Mouse (Mus musculus) spleen, postnatal 10 days (tissue): ENCODE data around the gene Wnt7a.

Experiments used
- DNase-seq, 2 experiments: peaks; one replicate each; pipeline ENCODE4 v3.0.0; 2021 to 2022; ENCODE audit warnings: low spot score in 2 of 2

Wnt7a gene

DNA sequence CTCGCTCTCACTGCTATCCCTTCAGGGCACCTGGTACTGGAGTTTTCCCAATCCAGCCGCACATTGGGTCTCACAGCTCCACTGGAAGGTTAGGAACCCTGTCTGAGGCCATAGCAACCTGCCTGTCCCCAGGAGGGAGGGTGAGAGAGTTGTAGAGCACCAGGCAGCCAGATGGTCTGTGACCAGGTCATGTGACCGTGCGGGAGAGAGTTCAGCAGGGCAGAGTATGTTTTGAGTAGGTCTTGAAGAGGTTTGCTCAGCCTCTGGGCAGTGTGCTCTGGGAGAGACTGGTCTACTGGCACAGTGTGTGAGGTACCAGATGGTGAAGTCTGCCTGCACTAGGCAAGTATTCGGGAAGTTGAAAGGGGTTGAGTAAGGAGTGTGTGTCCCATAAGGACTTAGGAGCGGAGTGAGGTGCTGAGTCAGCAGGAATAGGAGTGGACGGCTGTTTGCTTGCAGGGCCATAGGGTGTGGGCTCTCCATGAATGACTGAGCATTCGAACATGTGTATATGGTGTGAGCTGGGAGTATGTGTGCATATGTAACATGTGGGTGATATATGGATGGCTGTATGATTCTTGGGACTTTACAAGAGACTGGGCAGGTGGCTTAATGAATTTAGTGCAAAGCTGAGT is 71.4 kb downstream of the Wnt7a start:
- DNase-seq, result no peak

GRCm38 (mm10) chr6:91335470-91335869 is 75.7 kb downstream of the Wnt7a start:
- no peak for DNase-seq

DNA sequence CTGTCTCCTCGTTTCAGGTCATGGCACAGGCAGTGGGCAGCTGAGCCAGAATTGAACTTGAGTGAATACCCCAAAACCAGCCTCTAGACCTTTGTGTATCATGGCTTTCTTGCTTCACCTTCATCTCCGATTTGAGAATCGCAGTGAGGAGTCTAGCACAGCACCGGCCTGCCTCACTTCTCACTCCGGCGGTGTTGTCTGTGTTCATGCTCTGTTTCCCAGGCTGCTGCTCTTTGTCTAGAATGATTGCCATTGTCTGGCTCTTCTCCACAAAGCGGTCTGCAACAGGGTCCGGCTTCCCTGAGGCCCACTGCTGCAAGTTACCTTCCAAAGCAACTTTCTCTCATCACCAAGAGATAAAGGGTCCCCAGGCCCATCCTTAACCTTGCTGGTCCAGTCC is 79.3 kb downstream of the Wnt7a start:
- no peak for DNase-seq

GRCm38 (mm10) chr6:91325556-91325955 is 85.6 kb downstream of the Wnt7a start:
- no peak for DNase-seq

DNA sequence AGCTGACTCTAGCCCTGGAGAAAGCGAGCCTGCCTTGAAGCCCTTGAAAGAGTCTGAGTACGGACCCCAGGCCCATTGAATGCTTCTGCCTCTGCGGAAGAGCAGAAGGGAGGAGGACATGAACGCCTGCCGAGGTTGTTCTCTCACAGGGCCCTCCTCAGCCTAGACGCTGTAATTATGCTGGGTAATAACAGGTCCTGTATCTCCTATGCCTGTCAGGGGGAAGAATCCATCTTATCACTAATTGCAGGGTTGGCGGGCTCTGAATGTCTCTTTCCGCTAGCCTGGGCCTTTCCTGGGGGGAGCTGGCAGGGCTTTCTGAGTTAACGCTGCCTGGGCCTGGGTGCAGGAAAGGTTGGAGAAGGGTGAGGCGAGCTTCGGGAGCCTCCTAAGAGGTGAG is 86.4 kb downstream of the Wnt7a start:
- no peak for DNase-seq

GRCm38 (mm10) chr6:91322001-91322772 is 89.0 kb downstream of the Wnt7a start:
- no peak for DNase-seq
